Mouse (Mus musculus): Measurements from ENCODE around the gene Zfp523.

GRCm38 (mm10) chr17:28143751-28144150 lies 33.2 kb upstream of the Zfp523 start:
- TF ChIP-seq POLR2A (IDR thresholded peaks at IDR 0.05; ENCODE audit: borderline replicate concordance, insufficient read depth, low read length) (no peak), CTCF (IDR thresholded peaks at IDR 0.05; ENCODE audit: borderline replicate concordance, insufficient read depth, low read depth, low read length) (no peak)

Measured in cerebellum, adult 2 months (tissue).